11 mouse cellular contexts compared by ENCODE assay signal in genomic region chr17:26531395-26532027, GRCm38 (mm10). TPM values are rescaled to one million over a fixed set of nuclear protein-coding genes. Genes with fewer than 3 reads are reported as not detected.
DNase-seq lines count a peak whose midpoint lies in the region; ATAC-seq and TF ChIP-seq lines count a peak whose summit lies in the region.
"Had no signal": no experiment of that assay in that cellular context is flagged by ENCODE, and none has a peak within 500 bp of the region (broad histone marks: within the 10 kb centered on the region; RNA-seq: fewer than 3 reads in every experiment).

No protein-coding gene starts in this region.

- no peak for TF ChIP-seq POLR2A in small intestine, adult 2 months (IDR thresholded peaks at IDR 0.05; ENCODE audit: low read depth, low read length)

- no peaks in the 10 kb centered on the region for H3K36me3 ChIP-seq in liver, embryonic 16.5 days (ENCODE audit: control insufficient read depth, insufficient read depth)
- no peaks in the 10 kb centered on the region for H3K36me3 ChIP-seq in liver, embryonic 12.5 days
- H3K36me3 ChIP-seq in heart, postnatal 0 days (replicated peaks; ENCODE audit: control insufficient read depth, insufficient read depth, low read length) = no peaks in the 10 kb centered on the region
- H3K36me3 ChIP-seq in small intestine, adult 2 months (ENCODE audit: control insufficient read depth, insufficient read depth, low read length) = no peaks in the 10 kb centered on the region
- no peaks in the 10 kb centered on the region for H3K36me3 ChIP-seq in hindbrain, embryonic 14.5 days (replicated peaks; ENCODE audit: control insufficient read depth, insufficient read depth)
- H3K36me3 ChIP-seq: forebrain, embryonic 10.5 days had no signal

- H3K9ac ChIP-seq in liver, embryonic 16.5 days (ENCODE audit: low read depth, low read length) = no peak overlapping the region
- no peak overlapping the region for H3K9ac ChIP-seq in liver, embryonic 12.5 days
- no peak overlapping the region for H3K9ac ChIP-seq in heart, postnatal 0 days (replicated peaks; ENCODE audit: low read depth, low read length)
- H3K9ac ChIP-seq in hindbrain, embryonic 14.5 days = no peak overlapping the region

- no peak overlapping the region for H3K4me3 ChIP-seq in liver, embryonic 16.5 days (ENCODE audit: low read depth, low read length)
- no peak overlapping the region for H3K4me3 ChIP-seq in liver, embryonic 12.5 days
- no peak overlapping the region for H3K4me3 ChIP-seq in heart, postnatal 0 days (ENCODE audit: low read depth, low read length)
- H3K4me3 ChIP-seq in small intestine, adult 2 months (ENCODE audit: low read depth, low read length) = no peak overlapping the region
- no peak overlapping the region for H3K4me3 ChIP-seq in hindbrain, embryonic 14.5 days (replicated peaks; ENCODE audit: low read length)
- H3K4me3 ChIP-seq: forebrain, embryonic 10.5 days had no signal

- no peak overlapping the region for H3K4me2 ChIP-seq in liver, embryonic 16.5 days (ENCODE audit: low read depth, low read length)
- H3K4me2 ChIP-seq in liver, embryonic 12.5 days = no peak overlapping the region
- H3K4me2 ChIP-seq in heart, postnatal 0 days (ENCODE audit: low read depth, low read length) = no peak overlapping the region
- no peak overlapping the region for H3K4me2 ChIP-seq in hindbrain, embryonic 14.5 days (replicated peaks)

- no peak for ATAC-seq in liver, embryonic 16.5 days (ENCODE audit: low read depth)
- no peak for ATAC-seq in liver, embryonic 12.5 days
- ATAC-seq in heart, postnatal 0 days (ENCODE audit: insufficient read depth, low read depth) = no peak
- ATAC-seq in hindbrain, embryonic 14.5 days (ENCODE audit: low FRiP score) = no peak

- peak; percentile 68 for DNase-seq in MEL-GATA-1-ER (ENCODE audit: extremely low read depth, low read depth)
- DNase-seq in heart, postnatal 0 days (ENCODE audit: low spot score) = no peak
- DNase-seq in hindbrain, embryonic 14.5 days (ENCODE audit: low spot score) = no peak
- no peak for DNase-seq in adrenal gland, postnatal 36 days
- DNase-seq: lung, adult 2 months; thymus, postnatal 4 days had no signal

- H3K9me3 ChIP-seq in liver, embryonic 16.5 days (replicated peaks; ENCODE audit: control insufficient read depth, low read length) = no peaks in the 10 kb centered on the region
- no peaks in the 10 kb centered on the region for H3K9me3 ChIP-seq in liver, embryonic 12.5 days (replicated peaks)
- no peaks in the 10 kb centered on the region for H3K9me3 ChIP-seq in heart, postnatal 0 days (replicated peaks; ENCODE audit: control insufficient read depth, low read length)
- no peaks in the 10 kb centered on the region for H3K9me3 ChIP-seq in hindbrain, embryonic 14.5 days (ENCODE audit: control insufficient read depth, low read length)
- H3K9me3 ChIP-seq: forebrain, embryonic 10.5 days had no signal

- H3K27ac ChIP-seq in liver, embryonic 16.5 days (ENCODE audit: low read length) = peak overlapping the region; percentile 20; the same call in 1 of the 2 replicates
- H3K27ac ChIP-seq in liver, embryonic 12.5 days = no peak overlapping the region
- H3K27ac ChIP-seq in heart, postnatal 0 days (ENCODE audit: low read depth) = 0 out of 2 replicates have a peak overlapping the region, but pooled peaks have one; percentile 70
- H3K27ac ChIP-seq in small intestine, adult 2 months (ENCODE audit: insufficient read depth, low read depth, low read length) = peak overlapping the region; percentile 69
- no peak overlapping the region for H3K27ac ChIP-seq in hindbrain, embryonic 14.5 days

- peaks cover 26% of the 10 kb centered on the region for H3K4me1 ChIP-seq in liver, embryonic 16.5 days (ENCODE audit: control insufficient read depth, low read depth, low read length)
- peaks cover 52% of the 10 kb centered on the region for H3K4me1 ChIP-seq in liver, embryonic 12.5 days
- H3K4me1 ChIP-seq in heart, postnatal 0 days (ENCODE audit: control insufficient read depth, insufficient read depth) = peaks cover 32% of the 10 kb centered on the region
- peaks cover 13% of the 10 kb centered on the region; the same call in 1 of the 2 replicates for H3K4me1 ChIP-seq in small intestine, adult 2 months (ENCODE audit: control insufficient read depth, insufficient read depth, insufficient read length, low read length)
- no peaks in the 10 kb centered on the region for H3K4me1 ChIP-seq in hindbrain, embryonic 14.5 days (replicated peaks; ENCODE audit: control insufficient read depth, insufficient read depth, low read length)

- no peak for TF ChIP-seq CTCF in heart, postnatal 0 days (IDR thresholded peaks at IDR 0.05; ENCODE audit: low read depth)
- no peak for TF ChIP-seq CTCF in small intestine, adult 2 months (IDR thresholded peaks at IDR 0.05; ENCODE audit: extremely low read depth, insufficient read length, insufficient replicate concordance, low read depth, low read length)

- H3K27me3 ChIP-seq in liver, embryonic 16.5 days (ENCODE audit: control insufficient read depth, insufficient read depth, low read depth, low read length) = no peaks in the 10 kb centered on the region
- peaks cover 13% of the 10 kb centered on the region for H3K27me3 ChIP-seq in liver, embryonic 12.5 days (replicated peaks)
- H3K27me3 ChIP-seq in heart, postnatal 0 days (ENCODE audit: control insufficient read depth, insufficient read depth, low read length) = no peaks in the 10 kb centered on the region
- no peaks in the 10 kb centered on the region for H3K27me3 ChIP-seq in small intestine, adult 2 months (ENCODE audit: control insufficient read depth, insufficient read depth, low read length)
- H3K27me3 ChIP-seq in hindbrain, embryonic 14.5 days (ENCODE audit: control insufficient read depth, insufficient read depth, low read length) = no peaks in the 10 kb centered on the region
- H3K27me3 ChIP-seq: Patski had no signal

- 60% methylated on average over 7 of the region's 7 CpGs for WGBS in liver, embryonic 16.5 days (ENCODE audit: insufficient replicate concordance)
- WGBS in liver, embryonic 12.5 days (ENCODE audit: insufficient replicate concordance) = 67% methylated on average over 7 of the region's 7 CpGs
- WGBS in heart, postnatal 0 days = 85% methylated on average over 7 of the region's 7 CpGs
- WGBS in small intestine, adult 2 months = 83% methylated on average over 7 of the region's 7 CpGs
- WGBS in hindbrain, embryonic 14.5 days = 85% methylated on average over 7 of the region's 7 CpGs

- TF ChIP-seq EP300 in heart, postnatal 0 days (IDR thresholded peaks at IDR 0.05; ENCODE audit: low read depth) = no peak

RNA-seq across cellular contexts. Expression of gene Ergic1, which starts 29.8 kb away (rescaled TPM):
- 36.0 and 39.0 TPM in 2 replicates for polyA plus RNA-seq in liver, embryonic 16.5 days (2015; fragmentation: Nextera tagmentation; extraction: Ambion mirVana)
- 44.6 and 45.7 TPM in 2 replicates for polyA plus RNA-seq in liver, embryonic 12.5 days (2016; fragmentation: Nextera tagmentation; extraction: Ambion mirVana)
- total RNA-seq in heart, postnatal 0 days (2014; rRNA removed; ENCODE audit: low replicate concordance) = 148 and 152 TPM in 2 replicates
- polyA plus RNA-seq in heart, postnatal 0 days (2015; fragmentation: Nextera tagmentation; extraction: Ambion mirVana) = 50.8 and 53.3 TPM in 2 replicates
- 64.7 and 68.6 TPM in 2 replicates for polyA plus RNA-seq in small intestine, adult 2 months (2012; rRNA removed)
- 110 and 119 TPM in 2 replicates for polyA plus RNA-seq in hindbrain, embryonic 14.5 days (2014; fragmentation: Nextera tagmentation; extraction: Ambion mirVana)
- 100 to 1,000 TPM; 159 to 160 TPM for total RNA-seq in adrenal gland, postnatal 36 days (2021)

RNA-seq across cellular contexts. Expression of gene Dusp1, which starts 30.4 kb away (rescaled TPM):
- 22.7 and 25.9 TPM in 2 replicates for polyA plus RNA-seq in liver, embryonic 16.5 days (2015; fragmentation: Nextera tagmentation; extraction: Ambion mirVana)
- polyA plus RNA-seq in liver, embryonic 12.5 days (2016; fragmentation: Nextera tagmentation; extraction: Ambion mirVana) = 28.6 and 28.7 TPM in 2 replicates
- total RNA-seq in heart, postnatal 0 days (2014; rRNA removed; ENCODE audit: low replicate concordance) = 105 and 114 TPM in 2 replicates
- 23.1 and 24.0 TPM in 2 replicates for polyA plus RNA-seq in heart, postnatal 0 days (2015; fragmentation: Nextera tagmentation; extraction: Ambion mirVana)
- polyA plus RNA-seq in small intestine, adult 2 months (2012; rRNA removed) = 28.1 and 33.5 TPM in 2 replicates
- polyA plus RNA-seq in hindbrain, embryonic 14.5 days (2014; fragmentation: Nextera tagmentation; extraction: Ambion mirVana) = 31.5 and 31.6 TPM in 2 replicates
- 10 to 100 TPM; 56.9 to 62.5 TPM for total RNA-seq in adrenal gland, postnatal 36 days (2021)

Comparison
In these comparisons a context has a peak if more than half of its experiments do, and no peak if none do; other contexts are left out.
1. H3K27ac ChIP-seq: peak in liver, embryonic 16.5 days (single experiment), heart, postnatal 0 days (single experiment) and small intestine, adult 2 months (single experiment); none in liver, embryonic 12.5 days (single experiment) and hindbrain, embryonic 14.5 days (single experiment).